Mouse (Mus musculus): ENCODE data around the gene Dst.

GRCm38 (mm10) chr1:34002321-34002720 is 94.3 kb downstream of the Dst start:
- TF ChIP-seq CTCF (conservative IDR thresholded peaks at IDR 0.05; ENCODE audit: insufficient read depth, insufficient read length, low read depth, low read length) (no peak), POLR2A (IDR thresholded peaks at IDR 0.05; ENCODE audit: low read depth, low read length) (no peak)

Measured in kidney, adult 2 months (tissue).